Mouse (Mus musculus) stomach, postnatal 0 days (tissue): ENCODE measurements around the gene Cmtm3. TPM values are rescaled to one million over a fixed set of nuclear protein-coding genes. Genes with fewer than 3 reads are reported as not detected.

Experiments used
- ATAC-seq: fragments of 200-750 bp; cut with Nextera tagmentation; 2 replicates; pipeline ENCODE4 v1.8.0; 2017; ENCODE audit not compliant: low FRiP score, low TSS enrichment
- DNase-seq: peaks from one replicate; pipeline ENCODE4 v3.0.0-alpha.2; 2016; ENCODE audit warnings: low spot score
- H3K27ac ChIP-seq: fragments of 300-500 bp; sonication (generic); replicated peaks from 2 replicates; pipeline ENCODE4 v1.5.1; 2014; ENCODE audit warnings: mild to moderate bottlenecking, control low read depth
- H3K27me3 ChIP-seq: fragments of 300-500 bp; sonication (generic); 2 replicates; pipeline ENCODE4 v1.6.1; 2014; ENCODE audit warnings: low read length; ENCODE audit not compliant: control insufficient read depth, insufficient read depth
- H3K36me3 ChIP-seq: fragments of 300-500 bp; sonication (generic); 2 replicates; pipeline ENCODE4 v1.6.1; 2014; ENCODE audit warnings: low read length, mixed read lengths; ENCODE audit not compliant: control insufficient read depth, insufficient read depth
- H3K4me1 ChIP-seq: fragments of 300-500 bp; sonication (generic); replicated peaks from 2 replicates; pipeline ENCODE4 v1.6.1; 2014; ENCODE audit warnings: antibody characterized with exemption; ENCODE audit not compliant: control insufficient read depth, insufficient read depth
- H3K4me2 ChIP-seq: fragments of 300-500 bp; sonication (generic); replicated peaks from 2 replicates; pipeline ENCODE4 v1.6.1; 2014; ENCODE audit warnings: low read depth, mild to moderate bottlenecking, control low read depth, moderate library complexity
- H3K4me3 ChIP-seq: fragments of 300-500 bp; sonication (generic); 2 replicates; pipeline ENCODE4 v1.5.1; 2014; ENCODE audit warnings: low read depth, low read length, control low read depth
- H3K9ac ChIP-seq: fragments of 300-500 bp; sonication (generic); 2 replicates; pipeline ENCODE4 v1.6.1; 2014; ENCODE audit warnings: mild to moderate bottlenecking, low read length, control low read depth, mixed read lengths
- H3K9me3 ChIP-seq: fragments of 300-500 bp; sonication (generic); 2 replicates; pipeline ENCODE4 v1.6.1; 2016; ENCODE audit warnings: low read length; ENCODE audit not compliant: control insufficient read depth
- CTCF ChIP-seq: IDR thresholded peaks from 2 replicates; pipeline ENCODE4 v1.5.1; 2016; ENCODE audit warnings: antibody characterized with exemption, low read depth, mild to moderate bottlenecking, moderate library complexity
- EP300 ChIP-seq: optimal IDR thresholded peaks from 2 replicates; pipeline ENCODE3; 2016; ENCODE audit warnings: antibody characterized with exemption
- WGBS: fragments of 180-500 bp; shearing (Covaris S2); extraction: QIAGEN DNeasy Blood & Tissue Kit; methylation state at CpG from one replicate; pipeline ENCODE4 v1.1.7; 2014; 5-methylcytosine and 5-hydroxymethylcytosine counted together
- polyA plus RNA-seq: library from polyadenylated mRNA; unstranded; fragments of >200 nt; fragmentation: Nextera tagmentation; extraction: Ambion mirVana; gene quantifications from 2 replicates; pipeline ENCODE4 v1.2.1, GENCODE M21; 2015

Cmtm3 gene
- polyA plus RNA-seq, 1 experiment from 2014 or later: 48.4 TPM

DNA sequence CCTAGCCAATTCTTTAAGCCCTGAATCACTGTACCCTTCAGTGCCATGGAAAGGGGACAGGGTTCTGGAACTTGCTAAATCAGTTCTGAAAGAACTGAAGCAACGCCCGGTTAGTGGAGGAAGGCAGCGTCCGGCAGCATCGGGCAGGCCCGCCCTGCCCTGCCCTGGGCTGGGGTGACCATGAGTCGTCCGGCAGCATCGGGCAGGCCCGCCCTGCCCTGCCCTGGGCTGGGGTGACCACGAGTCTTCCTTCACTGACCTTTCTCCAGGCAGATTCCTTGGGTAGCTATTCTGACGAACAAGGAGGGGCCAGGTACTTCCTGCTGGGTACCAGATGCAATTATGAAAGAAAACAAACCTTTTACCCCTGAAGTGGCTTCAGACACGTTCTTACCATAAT lies 10.8 kb downstream of the Cmtm3 start:
- H3K36me3 ChIP-seq: no peaks in the 10 kb centered on the region; the same call in 1 of the 2 replicates
- no peak overlapping the region for H3K4me3 ChIP-seq
- H3K4me1 ChIP-seq: no peaks in the 10 kb centered on the region
- DNase-seq (peak; percentile 42), ATAC-seq (peak; percentile 69)
- H3K4me2 ChIP-seq: no peak overlapping the region
- H3K27me3 ChIP-seq: no peaks in the 10 kb centered on the region
- no peak overlapping the region for H3K27ac ChIP-seq
- 63% methylated on average over 13 of the region's 13 CpGs for WGBS
- H3K9ac ChIP-seq: no peak overlapping the region
- no peaks in the 10 kb centered on the region for H3K9me3 ChIP-seq
- TF ChIP-seq EP300 (no peak), CTCF (no peak)

DNA sequence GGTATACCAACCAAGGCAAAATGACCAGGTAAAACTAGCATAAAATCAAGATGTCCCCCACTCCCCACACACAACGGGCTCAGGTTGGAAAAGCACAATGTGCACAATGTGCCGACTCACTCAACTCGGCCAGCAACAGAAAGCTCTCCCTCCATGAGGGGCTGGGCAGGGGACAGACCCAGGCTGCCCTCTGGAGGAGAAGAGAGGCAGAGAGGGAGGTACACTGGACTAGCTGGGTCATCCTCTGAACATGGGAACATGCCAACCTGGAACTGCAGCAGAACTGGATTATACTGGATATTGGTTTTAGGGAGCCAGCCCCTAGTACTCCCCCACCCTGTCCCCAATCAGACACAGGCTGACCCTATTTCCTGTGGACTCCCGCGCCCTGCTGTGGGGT lies 14.0 kb downstream of the Cmtm3 start:
- Histone ChIP-seq H3K36me3 (peaks cover 3% of the 10 kb centered on the region; the same call in 1 of the 2 replicates), H3K9me3 (no peaks in the 10 kb centered on the region), H3K4me2 (no peak overlapping the region), H3K27ac (no peak overlapping the region), H3K9ac (no peak overlapping the region), H3K27me3 (no peaks in the 10 kb centered on the region), H3K4me3 (no peak overlapping the region), H3K4me1 (no peaks in the 10 kb centered on the region)
- ATAC-seq (peak; percentile 21; the same call in 1 of the 2 replicates), DNase-seq (no peak)
- TF ChIP-seq CTCF (peak; percentile 54), EP300 (no peak)
- WGBS: 66% methylated on average over 5 of the region's 5 CpGs

DNA sequence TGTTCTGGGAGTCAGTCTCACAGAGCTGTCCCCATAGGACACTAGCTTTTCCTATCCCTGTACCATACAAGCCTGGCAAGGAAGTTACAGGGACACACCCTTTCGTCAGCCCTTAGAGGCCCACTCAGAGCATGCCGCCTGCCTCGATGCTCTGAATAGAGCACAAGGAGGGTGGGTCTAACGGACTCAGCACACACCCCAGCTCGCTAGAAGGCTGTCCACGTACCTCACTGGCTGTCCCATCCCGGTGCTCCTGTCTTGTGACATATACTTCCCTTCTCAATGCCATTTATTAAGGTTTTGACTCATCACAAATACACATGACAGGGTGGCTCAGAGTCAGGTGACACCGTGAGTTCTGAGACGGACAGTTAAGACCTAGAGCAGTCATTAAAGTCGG lies 15.3 kb downstream of the Cmtm3 start:
- H3K27me3 ChIP-seq: no peaks in the 10 kb centered on the region
- no peak overlapping the region for H3K9ac ChIP-seq
- TF ChIP-seq EP300: no peak
- no peak for TF ChIP-seq CTCF
- H3K9me3 ChIP-seq: no peaks in the 10 kb centered on the region
- ATAC-seq (no peak; the same call in 1 of the 2 replicates), DNase-seq (no peak)
- H3K27ac ChIP-seq: no peak overlapping the region
- H3K36me3 ChIP-seq: peaks cover 3% of the 10 kb centered on the region; the same call in 1 of the 2 replicates
- H3K4me3 ChIP-seq: no peak overlapping the region
- WGBS: 74% methylated on average over 10 of the region's 10 CpGs
- no peaks in the 10 kb centered on the region for H3K4me1 ChIP-seq
- H3K4me2 ChIP-seq: no peak overlapping the region

DNA sequence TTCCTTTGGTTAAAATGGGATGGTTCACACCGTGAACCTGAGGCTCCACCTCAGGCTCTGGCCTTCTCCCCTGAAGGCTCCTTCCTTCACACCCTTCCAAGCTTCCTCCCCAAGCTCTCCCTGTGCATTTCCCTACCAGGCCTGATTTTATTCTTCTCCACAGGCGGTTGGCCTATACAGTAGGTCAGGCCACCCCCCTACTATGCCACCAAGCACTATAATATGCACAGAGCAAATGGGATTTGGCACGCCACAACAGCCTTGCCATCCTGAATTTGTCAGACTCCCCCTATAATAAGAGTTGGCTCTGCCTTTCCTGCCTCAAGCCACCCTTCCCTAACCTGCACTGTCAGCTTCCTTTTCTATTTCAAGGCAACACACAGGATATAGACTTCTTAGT lies 19.4 kb downstream of the Cmtm3 start:
- no peaks in the 10 kb centered on the region for H3K27me3 ChIP-seq

DNA sequence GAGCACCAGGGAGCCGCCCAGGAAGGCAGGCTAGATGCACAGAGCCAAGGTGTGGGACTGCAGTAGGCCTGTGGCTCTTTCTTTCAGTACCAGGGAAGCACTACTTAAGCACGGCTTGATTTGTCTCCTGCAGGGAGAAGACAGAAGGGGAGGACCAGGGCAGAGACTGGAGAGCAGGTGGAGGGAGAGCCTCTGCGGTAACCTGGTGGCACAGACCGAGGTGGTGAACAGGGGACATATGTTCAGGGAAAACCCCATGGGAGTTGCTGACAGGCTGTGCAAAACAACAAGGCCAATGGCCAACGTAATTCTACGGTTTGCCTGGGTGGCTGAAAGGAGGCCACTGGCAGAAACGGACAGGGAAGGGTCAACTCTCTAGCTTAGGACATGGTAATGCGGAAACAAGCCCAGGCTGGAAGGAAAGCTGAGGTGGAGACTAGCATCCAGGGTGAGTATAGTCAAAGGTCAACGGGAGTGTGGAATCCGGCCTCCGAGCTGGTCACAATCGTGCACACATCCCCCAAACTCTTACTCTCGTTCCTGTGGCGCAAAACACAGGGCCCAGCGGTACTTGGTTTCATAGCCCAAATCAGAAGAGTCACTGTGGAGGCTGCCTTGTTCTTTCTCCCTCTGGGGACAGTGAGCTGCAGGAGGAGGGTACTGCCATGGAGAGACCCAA lies 20.7 kb downstream of the Cmtm3 start:
- peaks cover 3% of the 10 kb centered on the region; the same call in 1 of the 2 replicates for H3K36me3 ChIP-seq
- H3K9me3 ChIP-seq: no peaks in the 10 kb centered on the region
- no peaks in the 10 kb centered on the region for H3K4me1 ChIP-seq
- no peak overlapping the region for H3K27ac ChIP-seq
- no peak overlapping the region for H3K4me2 ChIP-seq
- no peak overlapping the region for H3K9ac ChIP-seq
- 75% methylated on average over 15 of the region's 15 CpGs for WGBS
- H3K27me3 ChIP-seq: no peaks in the 10 kb centered on the region
- no peak for DNase-seq
- TF ChIP-seq CTCF: no peak
- no peak for TF ChIP-seq EP300
- H3K4me3 ChIP-seq: no peak overlapping the region
- ATAC-seq: 0 out of 2 replicates have a peak, but pooled peaks have one; percentile 24

More for the DNA sequence above, 19.4 kb downstream of the Cmtm3 start:
- Histone ChIP-seq H3K27ac (no peak overlapping the region), H3K4me2 (no peak overlapping the region), H3K4me1 (no peaks in the 10 kb centered on the region), H3K9ac (no peak overlapping the region), H3K36me3 (peaks cover 3% of the 10 kb centered on the region; the same call in 1 of the 2 replicates), H3K9me3 (no peaks in the 10 kb centered on the region), H3K4me3 (no peak overlapping the region)
- 85% methylated on average over 3 of the region's 3 CpGs for WGBS
- TF ChIP-seq EP300 (no peak), CTCF (no peak)
- ATAC-seq (no peak), DNase-seq (no peak)

DNA sequence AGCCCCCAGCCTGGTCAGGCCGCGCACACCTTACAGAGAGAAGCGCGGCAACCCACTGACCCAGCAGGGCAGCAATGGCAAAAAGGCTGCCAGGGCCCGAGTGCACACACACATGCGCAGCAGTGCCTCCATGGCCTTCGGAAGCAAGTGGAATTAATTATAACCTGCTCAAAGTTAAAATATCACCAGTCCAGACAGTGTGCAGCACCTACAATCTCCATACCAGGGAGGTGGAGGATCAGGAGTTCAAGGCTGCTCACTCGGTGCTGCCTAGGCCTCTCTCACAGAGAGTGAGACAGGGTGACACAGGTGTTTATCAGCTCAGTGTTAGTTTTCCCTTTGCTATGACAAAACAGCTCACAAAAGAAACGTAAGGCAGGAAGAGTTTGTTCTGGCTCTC lies 26.5 kb downstream of the Cmtm3 start:
- no peaks in the 10 kb centered on the region for H3K27me3 ChIP-seq
- no peaks in the 10 kb centered on the region for H3K36me3 ChIP-seq
- H3K27ac ChIP-seq: no peak overlapping the region
- no peak overlapping the region for H3K4me3 ChIP-seq
- TF ChIP-seq EP300 (no peak), CTCF (no peak)
- no peak overlapping the region for H3K9ac ChIP-seq
- DNase-seq (no peak), ATAC-seq (peak; percentile 58; the same call in 1 of the 2 replicates)
- H3K9me3 ChIP-seq: no peaks in the 10 kb centered on the region
- H3K4me2 ChIP-seq: no peak overlapping the region
- H3K4me1 ChIP-seq: no peaks in the 10 kb centered on the region
- WGBS: 87% methylated on average over 9 of the region's 9 CpGs
